Mouse (Mus musculus) embryonic fibroblast, embryonic 13.5 days (primary cell): ENCODE results near the gene Srsf3.

Experiments used
- CTCF ChIP-seq: IDR thresholded peaks from 2 replicates; pipeline ENCODE4 v1.5.1; 2011; ENCODE audit warnings: mild to moderate bottlenecking, control low read depth, low read length, moderate library complexity, borderline replicate concordance; ENCODE audit not compliant: insufficient read depth
- POLR2A ChIP-seq: IDR thresholded peaks from 2 replicates; pipeline ENCODE4 v1.6.1; 2011; ENCODE audit warnings: low read depth, mild to moderate bottlenecking, control low read depth, low read length, moderate library complexity

DNA sequence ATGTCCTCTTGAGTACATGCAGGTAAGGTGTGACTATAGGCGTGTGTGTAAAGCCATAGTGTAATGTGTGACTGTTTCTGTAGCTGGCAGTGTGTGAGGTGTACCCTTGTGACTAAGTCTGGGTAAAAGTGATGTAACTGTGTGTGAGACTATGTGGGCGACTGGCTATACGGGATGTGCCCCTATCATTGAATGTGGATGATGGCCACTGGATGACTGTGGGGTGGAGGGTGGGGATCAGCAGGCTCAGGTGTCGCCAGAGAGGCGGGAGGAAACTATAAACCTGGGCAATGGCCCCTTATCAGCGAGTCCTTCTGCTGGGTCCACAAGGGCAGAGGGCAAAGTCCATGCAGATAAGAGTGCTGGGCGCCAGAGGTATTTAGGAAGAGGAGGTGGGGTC, 17.5 kb downstream of the Srsf3 start:
- TF ChIP-seq CTCF (no peak), POLR2A (no peak)
